10 mouse cellular contexts compared by ENCODE assay signal in the genomic region with DNA sequence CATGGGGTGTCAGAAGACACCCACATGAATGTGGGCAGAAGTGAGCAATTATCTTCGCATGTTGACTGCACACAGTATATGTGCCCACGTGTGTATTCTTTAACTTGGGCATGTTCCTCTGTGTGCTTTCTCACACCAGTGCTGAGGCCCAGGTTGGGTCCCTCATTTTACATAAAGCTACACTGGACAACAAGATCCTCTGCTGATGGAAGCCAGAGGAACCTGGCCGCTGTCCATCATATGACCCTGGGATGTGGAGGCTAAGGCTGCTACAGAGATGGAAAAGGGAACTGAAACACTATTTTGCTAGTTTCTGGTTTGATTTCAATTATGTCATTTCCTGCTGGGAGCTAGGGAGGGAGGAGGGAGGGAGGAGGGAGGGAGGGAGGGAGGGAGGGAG.
DNase-seq lines count a peak whose midpoint lies in the region; ATAC-seq and TF ChIP-seq lines count a peak whose summit lies in the region.
"Had no signal": no experiment of that assay in that cellular context is flagged by ENCODE, and none has a peak within 500 bp of the region (broad histone marks: within the 10 kb centered on the region; RNA-seq: fewer than 3 reads in every experiment).

No protein-coding gene starts in this region.

- intact Hi-C loops in gastrocnemius, adult 2 months (cut with DNase I): no loop called here

- no peak for ATAC-seq in midbrain, embryonic 13.5 days
- ATAC-seq in intestine, embryonic 15.5 days: no peak
- no peak for ATAC-seq in stomach, postnatal 0 days (ENCODE audit: low FRiP score, low TSS enrichment)
- no peak for ATAC-seq in CD4-positive, CD25-positive, alpha-beta regulatory T cell, adult 4 months
- ATAC-seq: forebrain, embryonic 13.5 days had no signal

- peak overlapping the region; percentile 1 for H3K27ac ChIP-seq in gastrocnemius, adult 2 months
- H3K27ac ChIP-seq in midbrain, embryonic 10.5 days (replicated peaks): peak overlapping the region; percentile 87
- no peak overlapping the region for H3K27ac ChIP-seq in midbrain, embryonic 13.5 days
- H3K27ac ChIP-seq in intestine, embryonic 15.5 days: peak overlapping the region; percentile 72
- H3K27ac ChIP-seq in stomach, postnatal 0 days (replicated peaks): peak overlapping the region; percentile 45; the same call in 1 of the 2 replicates

- DNase-seq in gastrocnemius, adult 2 months: no peak
- no peak for DNase-seq in gastrocnemius, postnatal 25 days
- DNase-seq in midbrain, embryonic 10.5 days (ENCODE audit: low spot score): no peak
- DNase-seq in stomach, postnatal 0 days (ENCODE audit: low spot score): no peak
- DNase-seq in frontal cortex, postnatal 25 days (ENCODE audit: low spot score in 2 of 2): no peak
- DNase-seq: kidney, adult 18-20 months had no signal

- no peaks in the 10 kb centered on the region for H3K36me3 ChIP-seq in midbrain, embryonic 10.5 days
- no peaks in the 10 kb centered on the region for H3K36me3 ChIP-seq in midbrain, embryonic 13.5 days
- no peaks in the 10 kb centered on the region for H3K36me3 ChIP-seq in intestine, embryonic 15.5 days
- H3K36me3 ChIP-seq in stomach, postnatal 0 days (ENCODE audit: control insufficient read depth, insufficient read depth, low read length): no peaks in the 10 kb centered on the region

- no peak overlapping the region for H3K4me3 ChIP-seq in gastrocnemius, adult 2 months
- H3K4me3 ChIP-seq in midbrain, embryonic 10.5 days: no peak overlapping the region
- H3K4me3 ChIP-seq in midbrain, embryonic 13.5 days (replicated peaks): no peak overlapping the region
- no peak overlapping the region for H3K4me3 ChIP-seq in intestine, embryonic 15.5 days (replicated peaks)
- H3K4me3 ChIP-seq in stomach, postnatal 0 days (ENCODE audit: low read depth, low read length): no peak overlapping the region
- H3K4me3 ChIP-seq: forebrain, embryonic 13.5 days had no signal

- H3K4me2 ChIP-seq in midbrain, embryonic 13.5 days (replicated peaks): no peak overlapping the region
- no peak overlapping the region for H3K4me2 ChIP-seq in intestine, embryonic 15.5 days (replicated peaks)
- no peak overlapping the region for H3K4me2 ChIP-seq in stomach, postnatal 0 days (replicated peaks; ENCODE audit: low read depth)
- H3K4me2 ChIP-seq: forebrain, embryonic 13.5 days had no signal

- peaks cover 92% of the 10 kb centered on the region for H3K4me1 ChIP-seq in midbrain, embryonic 10.5 days
- peaks cover 66% of the 10 kb centered on the region for H3K4me1 ChIP-seq in midbrain, embryonic 13.5 days (replicated peaks)
- H3K4me1 ChIP-seq in intestine, embryonic 15.5 days (replicated peaks): peaks cover 52% of the 10 kb centered on the region
- H3K4me1 ChIP-seq in stomach, postnatal 0 days (replicated peaks; ENCODE audit: control insufficient read depth, insufficient read depth): peaks cover 11% of the 10 kb centered on the region

- no peaks in the 10 kb centered on the region for H3K27me3 ChIP-seq in midbrain, embryonic 10.5 days (ENCODE audit: low read depth, poor library complexity, severe bottlenecking)
- no peaks in the 10 kb centered on the region for H3K27me3 ChIP-seq in midbrain, embryonic 13.5 days
- H3K27me3 ChIP-seq in intestine, embryonic 15.5 days (replicated peaks): no peaks in the 10 kb centered on the region
- no peaks in the 10 kb centered on the region for H3K27me3 ChIP-seq in stomach, postnatal 0 days (ENCODE audit: control insufficient read depth, insufficient read depth, low read length)
- H3K27me3 ChIP-seq: forebrain, embryonic 13.5 days had no signal

- WGBS in midbrain, embryonic 10.5 days: 94% methylated on average over 3 of the region's 3 CpGs
- 86% methylated on average over 3 of the region's 3 CpGs for WGBS in midbrain, embryonic 13.5 days
- 80% methylated on average over 3 of the region's 3 CpGs for WGBS in intestine, embryonic 15.5 days
- WGBS in stomach, postnatal 0 days: 85% methylated on average over 3 of the region's 3 CpGs

- no peaks in the 10 kb centered on the region for H3K9me3 ChIP-seq in midbrain, embryonic 10.5 days (replicated peaks)
- H3K9me3 ChIP-seq in midbrain, embryonic 13.5 days: no peaks in the 10 kb centered on the region
- no peaks in the 10 kb centered on the region for H3K9me3 ChIP-seq in intestine, embryonic 15.5 days
- no peaks in the 10 kb centered on the region for H3K9me3 ChIP-seq in stomach, postnatal 0 days (ENCODE audit: control insufficient read depth, low read length)
- H3K9me3 ChIP-seq: forebrain, embryonic 13.5 days had no signal

- H3K9ac ChIP-seq in midbrain, embryonic 13.5 days (replicated peaks): no peak overlapping the region
- no peak overlapping the region for H3K9ac ChIP-seq in intestine, embryonic 15.5 days
- no peak overlapping the region for H3K9ac ChIP-seq in stomach, postnatal 0 days (ENCODE audit: low read length)
- H3K9ac ChIP-seq: forebrain, embryonic 13.5 days had no signal

- TF ChIP-seq EP300 in stomach, postnatal 0 days (optimal IDR thresholded peaks at IDR 0.05): no peak

- no peak for TF ChIP-seq CTCF in gastrocnemius, adult 2 months (IDR thresholded peaks at IDR 0.05)
- TF ChIP-seq CTCF in stomach, postnatal 0 days (IDR thresholded peaks at IDR 0.05; ENCODE audit: low read depth): no peak
